Mouse (Mus musculus): ENCODE data around the gene Klhl10.

Klhl10 gene

DNA sequence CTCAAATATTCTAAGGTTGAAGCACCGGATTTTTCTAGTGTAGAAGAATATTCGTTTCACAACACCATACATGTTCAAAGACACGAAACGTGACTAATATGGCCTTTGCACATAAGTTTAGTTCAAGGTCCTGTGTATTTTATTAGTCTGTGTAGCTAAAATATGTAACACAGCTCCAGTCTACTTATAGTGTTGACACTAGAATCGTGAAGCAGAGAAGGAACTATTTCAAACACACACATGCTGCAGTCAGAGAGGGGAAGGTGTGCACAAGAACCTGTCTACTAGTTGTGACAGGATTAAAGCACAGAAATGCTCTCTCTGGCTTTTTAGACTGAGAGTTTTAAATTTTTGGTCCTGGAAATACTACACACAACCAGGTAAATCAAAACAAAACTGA, 16.0 kb downstream of the Klhl10 start:
- DNase-seq (ENCODE audit: low read depth, low spot score) = no peak

DNA sequence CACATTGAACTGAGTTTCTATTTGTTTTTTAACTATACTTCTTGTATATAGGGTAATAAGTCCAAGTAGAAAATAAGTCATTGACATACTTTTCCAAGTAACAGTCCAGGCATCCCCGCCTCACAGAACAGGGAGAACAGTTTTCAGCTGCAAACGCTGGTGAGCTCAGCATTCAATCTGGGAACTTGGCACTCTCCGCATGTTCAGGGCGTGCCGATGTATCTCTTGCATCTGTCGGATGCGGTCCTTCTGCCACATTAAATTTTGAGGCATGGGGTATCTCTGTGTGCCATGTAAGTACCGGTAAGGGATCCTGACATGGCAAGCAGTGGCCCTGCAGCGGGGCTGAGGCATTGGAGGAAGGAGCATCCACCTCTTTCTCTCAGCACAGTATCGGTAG, 21.0 kb downstream of the Klhl10 start:
- DNase-seq (ENCODE audit: low read depth, low spot score) = no peak

- no peak for DNase-seq (ENCODE audit: low read depth, low spot score)
These were observed 23.6 kb downstream of the Klhl10 start for GRCm38 (mm10) chr11:100465229-100465792.

- DNase-seq (ENCODE audit: low read depth, low spot score) = no peak
These were observed 24.1 kb downstream of the Klhl10 start for GRCm38 (mm10) chr11:100465833-100466232.

DNA sequence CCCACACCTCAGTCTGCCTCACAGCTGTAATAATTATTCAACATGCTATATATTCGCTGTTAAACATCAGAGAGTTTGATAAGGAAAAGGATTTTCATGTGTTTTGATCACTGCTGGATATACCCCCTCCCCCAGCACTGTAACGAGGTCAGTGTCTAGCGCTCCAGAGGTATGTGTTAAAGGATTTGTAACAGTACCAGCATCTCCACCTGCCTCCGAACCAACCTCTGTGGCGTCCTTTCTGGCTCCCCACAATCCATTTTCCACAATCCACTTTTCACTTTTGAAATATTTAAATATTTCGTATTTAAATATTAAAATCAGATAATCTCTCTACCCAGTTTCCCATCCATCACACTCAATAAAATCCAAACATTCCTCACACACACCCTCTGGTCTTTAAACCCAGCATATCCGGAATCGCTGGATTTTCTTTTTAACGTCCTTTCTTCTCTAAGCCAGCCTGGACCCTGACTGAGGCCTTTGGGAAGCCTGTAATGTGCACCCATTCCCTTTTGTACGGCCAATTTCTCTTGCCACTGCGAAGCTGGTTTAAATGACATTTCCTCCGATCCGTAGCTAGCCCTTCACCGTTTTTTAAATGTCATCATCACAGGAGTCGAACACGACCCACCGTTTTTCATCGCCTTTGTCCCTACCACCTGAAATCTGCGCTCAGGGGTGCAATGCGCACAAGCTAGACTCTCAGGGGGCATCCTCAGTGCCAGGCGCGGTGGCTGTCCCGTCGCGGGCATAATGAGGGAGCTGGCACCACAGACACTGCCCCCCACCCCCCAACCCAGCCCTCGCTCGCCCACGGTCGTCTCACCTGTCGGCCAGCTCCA, 29.9 kb downstream of the Klhl10 start:
- no peak for DNase-seq (ENCODE audit: low read depth, low spot score)

GRCm38 (mm10) chr11:100472197-100472934, 30.6 kb downstream of the Klhl10 start, which contains the start of gene Klhl11:
Gene Klhl11 (minus strand): TSS chr11:100472741.
- peak; percentile 94 for DNase-seq (ENCODE audit: low read depth, low spot score)

DNA sequence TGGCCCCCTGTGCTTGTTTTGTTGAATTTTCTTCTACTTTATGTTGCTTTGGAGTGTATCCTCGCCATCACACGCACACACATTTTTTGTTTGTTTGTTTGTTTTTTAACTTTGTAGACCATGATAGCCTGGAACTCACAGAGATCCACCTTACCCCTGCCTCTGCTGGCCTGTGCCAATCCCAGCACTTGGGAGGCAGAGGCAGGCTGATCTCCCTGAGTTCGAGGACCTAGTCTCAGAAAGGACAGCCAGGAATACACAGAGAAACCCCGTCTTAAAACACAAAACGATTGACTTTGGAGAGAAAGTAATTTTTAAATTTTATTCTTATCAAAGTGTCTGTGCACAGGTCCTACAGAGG, 31.2 kb downstream of the Klhl10 start:
- no peak for DNase-seq (ENCODE audit: low read depth, low spot score)

- no peak for DNase-seq (ENCODE audit: low read depth, low spot score)
These were observed 34.6 kb downstream of the Klhl10 start for GRCm38 (mm10) chr11:100476281-100476680.

DNA sequence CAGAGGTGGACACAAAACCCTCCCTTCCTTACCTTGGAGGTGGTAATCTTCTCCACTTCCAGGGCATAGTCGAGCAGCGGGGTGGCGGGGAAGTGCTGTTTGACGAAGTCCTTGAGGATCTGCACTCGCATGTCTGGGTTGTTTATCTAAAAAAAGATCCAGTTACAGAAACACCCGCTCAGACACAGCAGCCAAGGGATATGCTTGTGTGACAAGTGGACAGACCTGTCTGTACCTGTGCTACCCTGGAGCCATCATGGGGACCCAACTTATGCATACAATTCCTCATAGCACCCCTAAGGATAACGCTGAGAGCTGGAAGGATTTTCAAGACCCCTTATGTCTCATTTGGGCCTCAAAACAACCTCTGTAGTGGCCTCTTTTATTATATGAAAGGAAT, 37.4 kb downstream of the Klhl10 start:
- no peak for DNase-seq (ENCODE audit: low read depth, low spot score)

DNA sequence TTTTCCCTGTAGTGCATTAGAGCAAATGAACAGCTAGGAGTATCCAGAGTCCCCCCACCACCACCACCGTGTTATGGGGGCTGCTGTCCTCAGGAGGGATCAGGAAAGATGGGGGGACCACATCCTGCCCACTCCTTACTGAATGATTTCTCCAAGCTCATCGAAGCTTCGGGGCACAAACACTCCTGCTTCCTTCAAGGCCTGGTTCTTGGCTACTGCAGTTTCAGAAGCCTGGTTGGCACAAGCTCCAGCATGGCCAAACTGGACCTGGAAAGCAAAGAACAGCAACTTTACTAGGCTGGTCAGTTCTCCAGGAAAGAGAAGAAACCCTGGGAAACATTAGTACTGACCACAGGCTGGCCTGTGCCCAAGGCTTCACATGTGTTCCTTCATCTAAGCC, 42.7 kb downstream of the Klhl10 start:
- DNase-seq (ENCODE audit: low read depth, low spot score) = no peak

DNA sequence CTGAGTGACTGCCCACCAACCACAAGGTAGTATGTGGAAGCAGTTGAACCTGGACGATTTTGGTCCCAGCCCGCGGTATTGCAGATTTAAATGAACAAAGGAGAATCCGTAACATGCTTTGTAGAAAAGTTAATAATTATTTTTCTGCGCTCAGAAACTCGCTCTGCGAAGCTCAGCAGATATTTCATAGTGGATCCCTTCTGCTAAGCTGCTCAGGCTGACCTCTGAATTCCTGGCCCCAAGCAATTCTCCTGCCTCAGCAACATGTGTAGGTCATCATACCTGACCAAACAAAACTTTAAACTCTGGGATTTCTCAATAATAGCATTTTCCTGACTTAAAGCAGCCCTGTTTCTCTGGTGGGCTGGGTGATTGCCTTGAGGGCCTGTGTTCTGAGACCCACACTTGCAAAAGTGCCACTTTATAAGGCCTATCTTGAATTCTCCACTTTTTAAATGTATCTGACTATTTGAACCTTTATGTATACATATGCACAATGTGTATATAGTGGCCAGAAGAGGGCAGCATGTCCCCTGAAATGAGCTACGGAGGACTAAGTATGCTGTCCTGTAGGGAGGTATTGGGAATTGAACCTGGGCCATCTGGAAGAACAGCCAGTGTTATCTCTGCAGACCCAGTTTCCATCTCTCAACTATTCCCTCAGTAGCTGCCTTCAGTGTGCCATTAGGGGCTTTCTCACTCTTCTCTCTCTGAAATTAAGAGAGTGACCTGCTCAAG, 44.3 kb downstream of the Klhl10 start:
- peak; percentile 51 for DNase-seq (ENCODE audit: low read depth, low spot score)

DNA sequence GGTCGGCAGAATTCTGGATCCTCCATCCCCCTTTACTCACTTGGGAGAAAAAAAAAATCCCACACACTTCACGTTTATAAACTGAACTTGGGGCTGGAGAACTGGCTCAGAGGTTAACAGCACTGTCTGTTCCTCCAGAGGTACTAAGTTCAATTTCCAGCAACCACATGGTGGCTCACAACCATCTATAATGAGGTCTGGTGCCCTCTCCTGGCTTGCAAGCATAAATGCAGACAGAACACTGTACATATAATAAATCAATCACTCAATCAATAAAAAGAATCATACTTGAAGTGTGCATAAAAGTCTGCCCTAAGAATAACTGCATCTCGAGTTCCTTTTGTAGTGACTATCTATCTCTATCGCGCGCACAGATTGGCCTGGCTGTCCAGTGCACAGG, 49.2 kb downstream of the Klhl10 start:
- DNase-seq (ENCODE audit: low read depth, low spot score) = peak; percentile 64

DNA sequence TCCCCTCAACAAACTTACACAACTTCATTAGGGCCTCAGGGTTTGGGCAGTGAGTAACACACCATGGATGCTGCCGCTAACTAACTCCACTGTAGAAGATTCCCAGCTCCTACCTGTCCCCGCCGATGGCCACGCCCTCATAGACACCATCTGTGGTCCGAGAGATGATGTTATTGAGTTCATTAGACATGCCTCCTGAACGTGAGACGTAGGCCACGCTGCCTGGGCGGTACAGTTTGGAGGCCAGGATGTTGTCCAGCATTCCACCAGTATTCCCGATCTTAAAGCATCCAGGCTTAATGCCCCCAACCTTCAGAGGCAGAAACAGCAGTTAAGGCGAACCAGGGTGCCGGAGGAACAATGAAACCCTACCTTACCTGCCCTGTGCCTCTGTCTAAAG, 52.1 kb downstream of the Klhl10 start:
- peak; percentile 86 for DNase-seq (ENCODE audit: low read depth, low spot score)

GRCm38 (mm10) chr11:100500241-100500640, 58.5 kb downstream of the Klhl10 start:
- no peak for DNase-seq (ENCODE audit: low read depth, low spot score)

GRCm38 (mm10) chr11:100500651-100501050, 58.9 kb downstream of the Klhl10 start:
- DNase-seq (ENCODE audit: low read depth, low spot score) = no peak

GRCm38 (mm10) chr11:100501321-100501720, 59.6 kb downstream of the Klhl10 start:
- DNase-seq (ENCODE audit: low read depth, low spot score) = peak; percentile 83

GRCm38 (mm10) chr11:100504990-100505660, 63.4 kb downstream of the Klhl10 start:
- peak; percentile 44 for DNase-seq (ENCODE audit: low read depth, low spot score)

GRCm38 (mm10) chr11:100505997-100506396, 64.3 kb downstream of the Klhl10 start:
- no peak for DNase-seq (ENCODE audit: low read depth, low spot score)

Data from R1 (cell line).